Mouse (Mus musculus) adrenal gland, adult 2 months (tissue): Measurements from ENCODE around the gene Net1. TPM values are rescaled to one million over a fixed set of nuclear protein-coding genes. Genes with fewer than 3 reads are reported as not detected.
"Not testable (repeated sequence)": the region's sequence is repeated elsewhere in the genome, so short reads cannot be mapped to it uniquely, and the experiment has no call there.

Experiments used
- DNase-seq: peaks from one replicate; pipeline ENCODE4 v3.0.0; 2021
- polyA plus RNA-seq: library from polyadenylated mRNA; depleted of rRNA; stranded (reverse); fragments of >200 nt; gene quantifications from 2 replicates; pipeline ENCODE4 v1.2.3, GENCODE M21; 2012
- total RNA-seq, 2 experiments: library from RNA; stranded (reverse); gene quantifications; 2 replicates each; pipeline ENCODE4 v1.2.3; 2021

The Net1 gene
- total and polyA plus RNA-seq, 3 experiments = 9.7 to 198 (median 184) TPM

DNA sequence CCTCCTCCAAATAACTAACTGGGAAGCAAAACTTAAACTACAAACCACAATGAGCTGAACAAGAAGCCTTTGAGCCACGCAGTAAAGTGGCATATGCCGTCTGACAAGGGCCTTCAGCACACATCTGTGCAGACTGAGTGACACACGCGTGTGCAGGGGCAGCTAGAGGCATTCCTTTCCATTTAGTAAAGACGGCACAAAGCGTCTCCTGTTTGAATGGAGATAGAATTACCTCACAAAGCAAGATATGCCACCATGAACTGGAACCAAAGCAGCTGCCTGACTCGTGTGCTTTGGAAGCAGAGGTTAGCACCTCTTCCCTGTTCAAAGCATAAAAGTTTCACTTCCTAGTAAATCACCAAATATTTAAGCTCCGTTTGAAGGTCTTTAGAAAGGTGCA, 28.0 kb downstream of the Net1 start:
- DNase-seq = no peak

- no peak for DNase-seq
These were observed 28.9 kb downstream of the Net1 start for GRCm38 (mm10) chr13:3889111-3889510.

DNA sequence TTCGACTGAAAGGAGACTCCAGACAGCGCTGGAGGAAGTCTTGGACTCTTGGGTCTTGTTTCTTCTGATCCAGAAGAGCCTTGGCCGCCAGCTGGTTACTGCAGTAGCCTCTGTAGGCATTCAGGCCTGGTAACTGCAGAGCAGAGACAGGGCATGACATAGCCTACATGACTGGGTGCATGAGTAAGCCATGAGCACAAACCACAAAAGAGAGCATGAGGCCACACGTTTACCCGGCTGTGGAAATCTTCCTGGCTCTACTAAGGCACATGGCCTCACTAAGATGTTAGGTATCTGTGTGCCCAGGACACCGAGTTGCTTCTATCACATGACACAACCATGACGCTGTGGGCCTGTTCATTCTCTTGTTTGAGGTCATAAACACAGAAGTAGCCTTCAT, 31.4 kb downstream of the Net1 start:
- no peak for DNase-seq

- no peak for DNase-seq
These were observed 40.3 kb downstream of the Net1 start for GRCm38 (mm10) chr13:3877679-3878220.

- DNase-seq = no peak
These were observed 40.8 kb downstream of the Net1 start for GRCm38 (mm10) chr13:3877185-3877584.

DNA sequence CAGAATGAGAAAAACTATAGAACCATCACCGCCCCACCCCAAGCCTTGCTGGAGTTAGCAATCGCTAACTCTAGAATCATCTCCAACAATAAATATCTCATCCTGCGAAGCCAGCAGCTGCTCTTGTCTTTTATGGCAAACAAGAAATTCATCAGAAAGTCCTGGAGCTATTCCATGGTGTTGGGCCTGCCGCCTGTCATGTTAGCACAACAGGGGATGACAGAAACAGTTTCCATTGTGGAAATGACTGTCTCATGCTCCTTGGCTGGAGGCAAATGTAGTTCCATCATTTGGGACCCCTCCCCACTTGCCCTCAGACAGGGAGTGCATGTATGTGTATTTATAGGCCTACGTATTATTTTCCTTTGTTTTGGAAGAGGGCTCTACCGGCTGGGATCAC, 41.6 kb downstream of the Net1 start:
- DNase-seq = no peak

GRCm38 (mm10) chr13:3872832-3873231, 45.2 kb downstream of the Net1 start:
- no peak for DNase-seq

- DNase-seq = no peak
These were observed 48.1 kb downstream of the Net1 start for GRCm38 (mm10) chr13:3869901-3870300.

- no peak for DNase-seq
These were observed 50.9 kb downstream of the Net1 start for GRCm38 (mm10) chr13:3867158-3867557.

DNA sequence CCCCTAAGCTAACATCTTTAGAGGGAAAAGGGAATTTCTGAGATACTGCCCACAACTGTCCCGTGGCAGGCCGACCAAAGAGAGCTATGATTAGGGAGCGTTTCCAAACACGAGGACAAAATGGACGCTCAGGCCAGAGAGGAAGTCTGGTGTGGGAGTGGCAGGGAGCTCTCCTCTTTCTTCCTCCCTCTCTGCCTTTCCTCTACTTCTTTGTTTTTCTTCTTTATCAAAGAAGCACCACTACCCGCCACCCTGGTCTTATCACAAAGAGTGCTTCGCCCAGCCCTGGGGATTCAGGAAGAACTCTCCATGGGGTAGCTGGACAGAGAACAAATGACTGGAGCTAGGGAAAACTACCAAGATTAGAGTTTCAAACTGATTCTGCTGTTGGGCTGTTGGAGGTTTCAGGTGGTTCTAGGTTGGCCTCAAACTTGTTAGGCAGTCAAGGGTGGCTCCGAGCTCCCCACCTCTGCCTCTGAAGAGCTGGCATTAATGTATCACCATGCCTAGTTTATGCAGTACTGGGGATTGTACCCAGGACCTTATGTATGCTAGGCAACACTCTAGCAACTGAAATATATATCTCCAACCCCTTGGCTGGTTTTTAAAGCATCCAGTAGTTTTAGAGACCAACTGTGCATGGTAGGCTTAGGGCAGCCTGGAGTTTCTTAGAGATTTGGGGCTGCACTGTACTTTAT, 51.5 kb downstream of the Net1 start:
- no peak for DNase-seq

DNA sequence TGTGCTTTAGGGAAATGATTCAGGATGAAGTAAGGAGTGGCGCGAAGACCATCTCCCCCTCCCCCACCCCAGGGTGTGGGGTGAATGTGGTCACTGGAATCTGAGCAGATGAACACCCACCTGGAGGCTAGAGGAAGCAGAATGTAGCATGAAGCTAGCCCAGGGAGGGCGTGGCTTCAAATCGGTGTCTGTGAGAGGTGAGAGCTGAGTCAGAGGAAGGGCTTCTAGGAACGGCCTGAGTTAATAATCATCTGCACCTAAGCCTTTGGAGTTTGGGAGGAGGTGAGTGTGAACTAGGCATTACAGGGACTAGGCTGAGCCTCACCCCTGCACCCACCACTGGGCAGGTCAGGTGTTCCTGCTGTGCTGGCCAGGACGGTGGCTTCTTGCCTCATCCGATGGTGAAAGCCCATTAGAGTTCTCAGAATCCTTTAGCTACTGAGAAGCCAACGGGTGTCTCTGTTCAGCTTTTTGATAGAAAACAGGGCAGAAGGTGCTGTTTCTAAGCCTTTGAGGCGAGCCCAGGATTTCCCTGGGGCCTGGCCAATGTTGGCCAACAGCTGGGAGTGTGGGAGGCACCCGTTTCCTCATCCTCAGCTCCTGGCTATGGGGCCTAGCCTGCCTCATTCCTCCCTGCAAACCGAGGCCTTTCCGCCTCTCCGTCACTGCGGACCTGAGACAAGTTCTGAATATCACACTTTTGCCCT, 52.2 kb downstream of the Net1 start:
- peak; percentile 40 for DNase-seq

GRCm38 (mm10) chr13:3862922-3863580, 55.0 kb downstream of the Net1 start:
- no peak for DNase-seq

GRCm38 (mm10) chr13:3862325-3862724, 55.7 kb downstream of the Net1 start:
- DNase-seq = no peak

DNA sequence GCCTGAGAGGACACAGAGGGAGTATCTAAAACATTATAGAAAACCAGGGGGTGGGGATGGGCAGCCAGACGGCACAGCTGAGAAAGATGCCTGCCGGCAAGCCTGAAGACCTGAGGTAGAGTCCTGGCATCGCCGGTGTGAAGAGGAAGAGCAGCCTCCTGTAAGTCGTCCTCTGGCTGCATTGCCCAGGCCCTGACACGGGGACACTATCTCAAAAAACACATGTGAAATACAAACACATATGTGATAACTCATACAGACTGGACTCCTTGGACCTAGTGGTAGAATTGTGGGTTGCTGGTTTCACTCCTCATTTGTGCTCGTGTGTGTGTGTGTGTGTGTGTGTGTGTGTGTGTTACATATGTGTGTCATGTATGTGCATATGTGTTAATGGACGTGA, 56.8 kb downstream of the Net1 start:
- no peak for DNase-seq

DNA sequence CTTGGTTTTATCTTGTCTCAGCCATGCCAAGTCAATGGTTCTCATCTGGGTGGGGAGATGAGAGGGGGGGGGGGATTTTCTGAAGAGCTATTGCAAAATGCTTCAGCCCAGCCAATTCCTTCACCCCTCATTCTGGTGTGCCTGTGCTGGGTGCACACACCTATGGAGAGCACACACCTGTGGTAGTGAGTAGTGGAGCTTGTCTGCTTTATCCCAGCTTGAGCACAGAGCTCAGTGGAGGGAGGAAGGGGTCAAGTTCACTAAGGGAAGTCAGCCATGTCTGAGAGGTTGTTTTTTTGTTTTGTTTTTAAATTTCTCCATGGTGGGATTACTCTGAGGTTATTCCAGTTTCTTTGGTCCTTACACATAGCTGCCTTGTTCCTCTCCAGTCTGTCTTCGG, 61.8 kb downstream of the Net1 start:
- no peak for DNase-seq

GRCm38 (mm10) chr13:3854856-3855255, 63.2 kb downstream of the Net1 start:
- DNase-seq = no peak

DNA sequence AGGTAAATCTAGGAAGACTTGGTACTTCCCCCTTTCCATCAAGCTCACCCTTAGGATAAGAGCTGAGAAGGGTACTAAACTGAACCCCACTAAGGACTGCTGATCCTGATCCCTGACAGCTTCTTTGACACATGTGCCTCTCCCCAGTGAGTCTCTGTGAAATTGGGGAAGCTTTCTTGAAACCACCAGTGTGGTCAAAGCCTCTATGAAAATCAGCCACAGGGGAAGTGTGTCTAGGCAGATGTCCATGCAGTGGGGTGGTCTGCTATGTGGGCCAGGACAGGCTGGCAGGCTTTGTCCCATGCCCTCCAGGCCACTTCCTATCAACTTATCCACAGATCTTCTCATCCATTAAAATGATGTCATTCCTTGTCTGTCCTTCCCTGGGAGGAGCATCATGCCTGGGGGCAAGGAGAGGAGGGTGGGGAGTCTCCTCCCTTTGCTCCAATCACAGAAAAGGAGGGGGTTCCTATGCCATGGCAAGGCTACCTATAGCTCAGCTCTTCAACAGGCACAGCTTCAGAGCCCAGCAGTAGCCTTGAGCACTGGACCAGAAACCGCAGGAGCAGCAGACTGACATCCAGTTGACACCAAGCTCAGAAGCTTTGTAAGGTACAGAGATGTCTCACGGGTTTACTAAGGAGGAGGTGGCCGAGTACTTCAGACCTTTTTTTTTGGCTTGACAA, 64.2 kb downstream of the Net1 start, which contains the start of gene Calm5:
TSS of gene Calm5 (plus strand) at position 526 of the 686 bp plus-strand sequence.
- not testable (repeated sequence) for DNase-seq

DNA sequence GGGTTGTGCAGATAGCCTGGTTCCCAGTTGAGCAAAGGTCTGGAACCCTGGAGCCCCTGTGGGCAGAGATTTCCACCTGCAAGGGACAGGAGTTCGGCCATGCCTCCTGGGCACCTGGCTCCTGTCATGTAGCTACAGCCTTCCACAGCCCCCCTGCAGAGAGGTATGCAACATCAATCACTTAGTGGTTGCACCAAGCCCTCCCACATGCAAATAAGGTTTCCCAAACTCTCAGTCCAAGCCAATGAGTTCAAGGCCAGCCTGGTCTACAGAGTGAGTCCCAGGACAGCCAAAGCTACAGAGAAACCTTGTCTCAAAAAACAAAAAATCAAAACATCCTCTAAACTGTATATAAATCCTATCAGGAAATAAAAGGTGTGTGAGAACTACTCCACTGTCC, 67.7 kb downstream of the Net1 start:
- DNase-seq = no peak

DNA sequence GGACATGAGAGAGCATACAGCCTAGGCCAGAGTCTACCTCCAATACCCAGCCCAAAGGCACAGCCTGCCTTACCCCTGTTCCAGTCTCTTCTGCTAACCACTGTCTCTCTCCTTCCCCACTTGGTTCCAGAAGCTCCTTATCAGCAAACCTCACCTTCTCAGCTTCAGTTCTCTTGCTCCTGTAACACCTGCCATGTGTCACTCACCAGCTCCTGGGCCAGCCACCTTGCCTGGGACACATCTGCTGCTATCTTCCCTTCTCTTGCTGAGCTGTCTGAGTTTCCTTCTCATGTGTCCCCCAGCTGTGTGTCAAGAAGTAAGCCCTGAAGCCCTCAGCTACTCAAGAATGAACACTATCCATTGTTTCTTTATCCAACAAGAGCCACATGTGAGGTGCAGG, 77.4 kb downstream of the Net1 start:
- not testable (repeated sequence) for DNase-seq

- not testable (repeated sequence) for DNase-seq
These were observed 80.7 kb downstream of the Net1 start, which contains the start of gene Calm4 for GRCm38 (mm10) chr13:3837312-3837807. TSS of gene Calm4 (plus strand) at chr13:3837757.

DNA sequence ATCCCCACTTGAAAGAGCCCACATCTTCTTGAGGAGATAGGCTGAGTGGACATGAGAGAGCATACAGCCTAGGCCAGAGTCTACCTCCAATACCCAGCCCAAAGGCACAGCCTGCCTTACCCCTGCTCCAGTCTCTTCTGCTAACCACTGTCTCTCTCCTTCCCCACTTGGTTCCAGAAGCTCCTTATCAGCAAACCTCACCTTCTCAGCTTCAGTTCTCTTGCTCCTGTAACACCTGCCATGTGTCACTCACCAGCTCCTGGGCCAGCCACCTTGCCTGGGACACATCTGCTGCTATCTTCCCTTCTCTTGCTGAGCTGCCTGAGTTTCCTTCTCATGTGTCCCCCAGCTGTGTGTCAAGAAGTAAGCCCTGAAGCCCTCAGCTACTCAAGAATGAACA, 84.4 kb downstream of the Net1 start:
- not testable (repeated sequence) for DNase-seq

DNA sequence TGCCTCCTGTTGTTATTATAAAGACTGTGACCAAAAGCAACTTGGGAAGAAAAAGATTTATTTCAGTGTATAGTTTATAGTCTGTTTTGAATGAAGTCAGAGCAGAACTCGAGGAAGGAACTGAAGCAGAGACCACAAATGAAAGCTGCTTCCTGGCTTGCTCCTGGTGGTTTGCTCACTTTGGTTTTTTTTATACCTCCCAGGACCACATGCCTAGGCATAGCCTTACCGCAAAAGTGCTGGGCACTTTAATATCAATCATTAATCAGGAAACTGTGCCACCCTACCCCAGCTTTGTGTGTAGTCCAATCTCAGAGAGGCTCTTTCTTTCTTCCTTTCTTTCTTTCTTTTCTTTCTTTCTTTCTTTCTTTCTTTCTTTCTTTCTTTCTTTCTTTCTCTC, 85.6 kb downstream of the Net1 start:
- no peak for DNase-seq
